Mouse (Mus musculus): ENCODE data around the gene Srsf4.

Gene Srsf4

DNA sequence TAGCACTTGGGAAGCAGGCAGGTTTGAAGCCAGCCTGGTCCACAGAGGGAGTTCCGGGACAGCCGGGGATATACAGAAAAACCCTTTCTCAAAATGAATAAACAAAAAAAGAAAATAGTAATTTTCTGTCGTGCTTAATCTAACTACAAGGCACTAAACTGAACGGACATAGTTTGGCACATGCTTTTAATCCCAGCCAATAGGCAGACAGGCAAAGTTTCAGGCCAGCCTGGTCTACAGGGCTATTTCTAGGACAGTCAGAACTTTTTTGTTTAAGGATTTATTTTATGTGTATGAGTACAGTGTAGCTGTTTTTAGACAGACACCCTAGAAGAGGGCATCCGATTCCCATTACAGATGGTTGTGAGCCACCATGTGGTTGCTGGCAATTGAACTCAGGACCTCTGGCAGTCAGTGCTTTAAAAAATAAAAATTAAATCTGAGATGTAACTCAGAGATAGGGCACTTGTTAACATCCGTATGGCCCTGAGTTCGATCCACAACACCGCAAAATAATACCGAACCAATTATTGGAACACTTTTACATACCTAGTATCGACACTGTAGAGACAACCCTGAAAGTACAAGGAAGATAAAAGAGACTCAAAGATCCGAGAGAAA is 635 bp upstream of the Srsf4 start:
- DNase-seq (ENCODE audit: low read depth, low spot score): no peak

DNA sequence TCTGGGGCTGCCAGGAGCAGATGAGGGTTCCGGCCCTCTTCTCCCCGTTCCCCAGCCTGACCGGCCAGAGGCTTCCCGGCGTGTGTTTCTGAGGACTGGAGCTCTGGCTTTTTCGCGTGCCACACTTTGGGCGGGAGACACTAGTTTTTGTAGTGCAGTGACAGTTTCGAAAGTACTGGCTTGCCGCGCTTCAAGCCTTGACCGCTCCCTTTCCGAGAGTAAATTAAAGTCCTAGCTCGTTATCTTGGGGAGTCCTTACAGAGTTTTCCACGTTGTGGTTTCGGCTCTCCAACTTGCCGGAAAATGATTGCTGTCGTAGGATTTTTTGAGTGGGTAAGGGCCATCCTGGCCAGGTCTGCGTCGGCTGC is 736 bp downstream of the Srsf4 start:
- no peak for DNase-seq (ENCODE audit: low read depth, low spot score)

DNA sequence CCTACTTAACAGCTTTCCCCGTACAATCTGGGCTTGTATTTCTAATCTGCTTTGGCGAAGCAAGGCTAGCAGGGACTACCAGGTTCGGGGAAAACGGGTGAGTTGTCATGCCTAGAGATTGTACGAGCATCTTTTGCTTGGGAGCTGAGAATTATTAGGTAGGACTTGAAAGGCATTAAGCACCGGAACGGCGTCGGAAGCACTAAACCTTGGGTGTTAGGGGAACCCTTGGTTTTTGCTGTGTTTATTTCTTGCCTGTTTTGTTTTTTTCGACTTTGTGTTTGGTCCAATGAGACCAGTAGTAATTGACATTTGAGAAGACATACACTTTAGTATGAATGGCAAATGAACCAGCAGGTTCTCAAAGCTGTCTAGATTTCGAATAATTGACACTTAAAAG is 1.1 kb downstream of the Srsf4 start:
- no peak for DNase-seq (ENCODE audit: low read depth, low spot score)

DNA sequence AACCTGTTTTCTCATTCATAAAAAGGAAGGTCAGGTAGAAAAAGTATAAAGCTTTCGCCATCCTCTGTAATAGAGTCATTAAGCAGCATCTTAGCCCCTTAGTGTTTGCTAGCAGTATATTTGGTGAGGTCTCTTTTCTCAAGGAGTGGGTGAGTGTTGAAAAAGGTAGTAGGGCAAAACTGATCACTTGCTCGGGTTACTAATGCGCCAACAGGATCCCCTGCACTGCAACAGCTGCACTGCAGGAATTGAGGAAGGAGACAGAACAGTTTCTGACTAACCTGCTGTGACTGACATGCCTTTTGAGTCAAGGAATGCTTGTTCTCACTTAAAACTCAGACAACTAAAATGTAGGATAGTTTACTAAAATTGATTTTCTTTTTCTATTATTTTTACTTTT is 1.8 kb downstream of the Srsf4 start:
- DNase-seq (ENCODE audit: low read depth, low spot score): no peak

DNA sequence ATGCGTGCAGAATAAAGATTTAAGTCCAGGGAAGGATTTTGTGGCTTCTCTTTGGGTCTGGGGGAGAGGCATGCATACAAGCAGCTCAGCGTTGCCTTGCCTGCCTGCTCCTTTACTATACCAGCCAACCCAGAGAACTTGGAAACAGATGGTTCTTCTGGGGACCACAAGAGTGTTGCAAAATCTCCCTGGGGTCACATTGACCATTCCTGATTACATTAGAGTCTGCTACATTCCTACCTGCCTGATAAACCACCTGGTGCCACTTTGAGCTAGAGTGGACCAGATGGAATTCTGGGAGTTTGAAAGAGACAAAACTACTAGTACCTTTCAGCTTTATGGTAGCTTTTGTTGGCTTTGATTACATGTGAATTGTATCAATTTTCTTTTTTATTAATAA is 3.4 kb downstream of the Srsf4 start:
- no peak for DNase-seq (ENCODE audit: low read depth, low spot score)

DNA sequence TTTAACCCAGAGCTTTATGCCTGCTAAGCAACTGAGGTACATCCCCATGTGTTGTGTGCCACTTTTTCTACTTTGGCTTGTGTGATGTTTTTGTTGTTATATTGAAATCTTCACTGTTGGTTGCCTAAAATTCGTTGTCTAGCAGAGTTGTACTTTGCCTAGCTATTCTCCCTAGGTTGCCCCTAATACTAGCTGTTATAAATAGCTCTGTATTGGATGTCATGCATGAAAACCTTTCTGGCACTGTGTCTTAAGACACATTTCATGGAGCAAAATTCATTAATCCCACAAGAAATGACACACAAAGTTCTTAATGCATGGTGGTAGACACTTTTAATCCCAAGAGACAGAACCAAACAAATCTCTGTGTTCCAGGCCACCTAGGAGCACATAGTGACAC is 6.3 kb downstream of the Srsf4 start:
- no peak for DNase-seq (ENCODE audit: low read depth, low spot score)

DNA sequence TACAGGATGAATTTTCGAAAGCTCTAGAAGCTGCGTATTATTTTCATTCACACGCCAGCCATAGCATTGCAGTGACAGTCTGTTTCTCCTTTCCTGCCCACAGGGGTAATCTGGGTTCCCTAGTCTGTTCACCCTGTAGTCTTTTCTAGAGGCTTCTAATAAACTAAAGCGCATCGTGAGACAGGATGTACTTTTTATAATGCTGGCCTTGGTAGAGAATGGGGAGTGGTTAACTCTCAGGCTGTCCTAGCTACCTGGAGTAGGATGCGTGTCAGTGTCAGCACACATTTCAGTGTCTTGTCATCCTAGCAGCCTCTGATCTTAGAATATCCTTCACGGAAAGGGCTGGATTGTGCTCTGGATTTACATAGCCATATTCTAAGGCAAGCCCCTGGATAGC is 7.9 kb downstream of the Srsf4 start:
- no peak for DNase-seq (ENCODE audit: low read depth, low spot score)

DNA sequence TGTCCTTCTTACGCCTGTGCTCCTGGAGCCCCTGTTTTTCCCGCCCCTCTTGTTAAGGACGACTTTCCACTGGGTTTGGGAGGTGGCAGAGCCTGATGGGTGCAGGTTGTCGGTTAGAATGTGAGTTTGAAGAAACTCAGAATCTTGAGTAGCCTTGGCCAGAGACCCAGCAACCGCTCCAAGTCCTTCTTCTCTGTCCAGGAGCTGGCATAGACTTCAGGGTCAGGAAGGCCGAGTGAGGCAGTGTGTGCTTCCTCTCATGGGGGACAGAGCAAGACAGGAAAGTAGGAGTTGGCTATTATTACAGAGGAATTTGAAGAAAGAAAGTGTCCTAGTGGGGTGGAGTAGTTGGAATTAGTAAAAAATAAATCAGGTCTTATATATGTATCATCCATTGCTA is 10.2 kb downstream of the Srsf4 start:
- no peak for DNase-seq (ENCODE audit: low read depth, low spot score)

DNA sequence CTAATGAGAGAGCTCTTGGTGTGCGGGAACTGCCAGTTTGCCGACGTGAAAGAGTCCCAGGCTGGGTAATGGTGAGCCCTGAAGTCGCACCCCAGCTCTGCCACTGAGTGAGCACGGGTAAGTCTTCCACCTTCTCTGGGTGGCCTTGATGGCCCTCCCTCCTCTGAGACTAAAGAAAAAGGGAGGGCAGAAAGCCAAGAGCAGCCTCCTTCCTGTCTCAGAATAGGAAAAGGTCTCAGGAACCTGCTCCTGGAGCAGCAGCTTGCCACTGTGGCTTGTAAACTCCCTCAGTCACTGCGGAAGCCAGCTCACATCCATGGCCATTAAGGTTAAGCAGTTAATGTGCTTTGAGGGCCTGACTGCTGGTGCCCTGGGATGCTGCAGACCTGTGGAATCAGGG is 12.0 kb downstream of the Srsf4 start:
- no peak for DNase-seq (ENCODE audit: low read depth, low spot score)

DNA sequence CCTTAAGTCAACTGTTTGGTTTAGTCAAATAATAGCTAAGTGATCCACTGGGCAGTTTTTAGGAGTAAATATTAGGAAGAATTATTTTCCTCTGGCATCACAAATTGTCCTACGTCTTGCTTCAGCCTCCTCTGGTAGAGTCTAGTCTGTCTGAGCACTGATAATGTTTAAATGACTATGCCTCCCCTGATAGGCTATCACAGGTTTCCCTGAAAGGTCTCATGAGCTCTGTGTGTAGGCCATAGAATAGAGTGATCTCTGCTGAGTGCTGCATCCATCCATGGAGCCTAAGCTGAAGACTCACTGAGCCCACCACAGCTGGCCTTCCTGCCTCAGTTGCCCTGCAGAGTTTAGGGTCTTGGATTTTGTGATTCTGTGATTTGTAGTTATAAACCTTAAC is 15.1 kb downstream of the Srsf4 start:
- DNase-seq (ENCODE audit: low read depth, low spot score): no peak

DNA sequence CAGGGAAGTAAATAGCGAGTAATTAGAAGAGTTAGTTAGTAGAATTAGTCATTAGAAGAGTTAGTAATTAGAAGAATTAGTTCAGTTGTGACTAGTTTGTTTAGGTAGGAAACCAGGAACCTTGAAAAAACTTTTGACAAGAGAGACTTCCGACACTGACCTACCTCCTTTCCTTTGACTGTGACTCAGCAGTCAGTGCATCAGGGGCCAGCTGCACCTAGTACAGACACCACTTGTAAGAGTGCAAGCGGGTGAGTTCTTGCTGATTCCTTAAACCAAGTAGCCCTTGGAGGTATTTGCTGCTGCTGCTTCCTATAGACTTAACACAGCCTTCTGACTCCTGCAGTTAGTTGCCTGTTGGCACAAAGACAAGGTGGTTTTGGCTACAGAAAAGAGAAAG is 17.3 kb downstream of the Srsf4 start:
- no peak for DNase-seq (ENCODE audit: low read depth, low spot score)

DNA sequence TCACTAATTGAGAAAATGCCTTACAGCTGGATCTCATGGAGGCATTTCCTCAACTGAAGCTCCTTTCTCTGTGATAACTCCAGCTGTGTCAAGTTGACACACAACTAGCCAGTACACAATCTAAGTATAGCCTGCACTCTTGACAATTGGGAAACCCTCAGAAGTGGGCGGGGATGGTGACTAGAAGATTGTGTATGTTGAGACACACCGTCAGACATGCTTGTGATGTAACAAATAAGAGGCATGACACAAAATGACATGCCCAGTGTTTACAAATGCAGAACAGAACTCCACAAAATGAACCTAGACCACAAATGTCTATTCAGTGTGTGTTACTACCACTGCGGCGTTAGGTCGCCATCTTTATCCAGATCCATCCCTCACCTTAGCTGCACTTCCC is 23.7 kb downstream of the Srsf4 start:
- DNase-seq (ENCODE audit: low read depth, low spot score): no peak

DNA sequence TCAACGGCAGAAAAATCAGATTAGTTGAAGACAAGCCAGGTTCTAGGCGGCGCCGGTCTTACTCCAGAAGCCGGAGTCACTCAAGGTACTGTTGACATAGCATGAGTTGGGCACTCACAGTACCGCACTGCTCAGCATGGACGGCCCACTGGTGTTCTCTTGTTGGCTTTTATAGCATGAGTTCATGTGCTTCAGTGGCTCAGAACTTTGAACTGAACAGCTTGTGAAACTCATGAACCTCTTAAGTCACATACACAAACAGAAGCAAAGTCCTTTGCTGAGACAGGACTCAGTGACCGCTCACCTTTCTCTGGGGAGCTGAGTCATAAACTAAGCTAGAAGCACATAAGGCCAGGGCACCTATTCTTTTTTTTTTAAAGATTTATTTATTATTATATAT is 24.4 kb downstream of the Srsf4 start:
- DNase-seq (ENCODE audit: low read depth, low spot score): no peak

DNA sequence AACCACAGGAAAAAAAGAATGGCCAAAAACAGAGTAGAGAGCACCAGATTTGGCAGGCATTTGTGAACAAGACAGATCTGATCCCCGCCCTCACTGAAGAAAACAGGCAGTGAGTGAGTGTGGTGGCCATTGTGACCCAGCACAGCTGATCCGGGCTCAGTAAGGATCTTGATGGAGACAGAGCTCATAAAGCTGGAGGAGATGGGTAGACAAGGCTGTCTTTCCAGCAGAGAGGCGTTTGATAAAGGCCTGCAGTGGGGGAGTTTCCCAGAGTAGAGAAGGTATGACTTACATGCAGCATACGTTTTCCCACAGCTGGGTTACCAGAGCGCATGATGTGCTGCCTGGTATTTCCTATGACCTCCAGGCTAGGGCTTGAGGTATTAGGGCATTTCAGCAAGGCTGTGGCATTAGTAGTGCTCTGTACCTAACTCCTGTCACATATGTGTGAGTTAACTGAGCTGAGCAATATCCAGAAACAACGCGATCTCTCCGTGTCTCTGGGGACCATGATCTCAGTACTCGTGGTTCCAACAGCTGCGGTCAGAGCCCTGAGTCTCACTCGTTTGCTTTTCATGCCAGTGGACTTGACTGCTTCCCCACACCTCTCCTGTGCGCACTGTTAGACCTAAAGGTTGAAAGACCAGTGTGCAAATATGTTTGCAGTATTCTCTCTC is 25.2 kb downstream of the Srsf4 start:
- no peak for DNase-seq (ENCODE audit: low read depth, low spot score)

DNA sequence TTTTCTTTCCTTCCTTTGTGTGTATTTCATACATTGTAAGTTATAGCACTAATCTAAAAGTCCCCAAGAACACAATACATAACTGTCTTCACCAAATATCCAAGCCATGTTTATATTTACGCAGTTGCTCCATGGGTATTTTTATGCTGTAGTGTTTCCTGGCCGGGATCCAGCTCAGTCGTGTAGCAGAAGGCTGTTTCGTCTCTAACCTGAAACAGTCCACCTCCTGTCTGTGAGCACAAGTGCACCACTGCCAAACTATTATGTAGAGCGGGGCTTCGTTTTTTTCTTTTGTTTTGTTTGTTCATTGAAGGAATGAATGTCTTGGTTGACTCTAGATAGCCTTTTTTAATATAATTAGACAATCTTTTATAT is 25.8 kb downstream of the Srsf4 start:
- DNase-seq (ENCODE audit: low read depth, low spot score): no peak

DNA sequence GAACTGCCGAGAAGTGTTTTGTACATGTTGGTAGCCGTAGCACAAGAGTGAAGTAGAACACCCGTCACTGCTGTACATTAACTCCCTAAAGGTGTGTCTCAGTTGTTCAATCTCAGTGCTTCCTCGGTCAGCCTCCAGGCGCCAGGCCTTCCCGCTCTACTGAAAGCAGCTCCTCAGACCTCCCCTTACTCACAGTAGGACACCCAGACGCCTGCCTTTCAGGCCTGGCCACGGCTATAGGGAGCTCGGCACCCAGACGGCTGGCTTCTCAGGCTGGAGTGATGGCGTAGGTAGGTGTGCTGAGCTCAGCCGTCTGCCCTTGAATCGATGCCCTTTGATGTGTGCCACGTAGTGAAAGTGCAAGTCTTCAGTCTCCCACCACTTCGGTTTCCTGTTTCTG is 27.7 kb downstream of the Srsf4 start:
- DNase-seq (ENCODE audit: low read depth, low spot score): no peak

DNA sequence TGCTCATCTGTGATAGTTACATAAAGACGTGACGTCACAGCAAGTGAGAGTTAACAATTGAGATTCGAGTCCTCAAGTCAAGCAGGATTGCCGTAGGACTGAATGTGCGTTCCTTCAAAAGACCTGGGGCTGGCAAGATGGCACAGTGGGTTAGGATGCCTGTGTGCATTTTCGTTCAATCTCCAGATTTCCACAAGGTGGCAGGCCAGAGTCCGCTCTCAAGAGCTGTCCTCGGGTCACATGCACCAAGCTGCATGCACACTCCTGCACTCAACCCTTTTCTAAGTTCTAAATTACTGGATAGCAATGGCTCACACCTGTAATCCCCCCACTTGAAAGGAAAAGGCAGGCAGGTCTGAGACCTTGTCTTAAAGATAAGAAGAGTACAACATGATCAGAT is 31.1 kb downstream of the Srsf4 start:
- no peak for DNase-seq (ENCODE audit: low read depth, low spot score)

DNA sequence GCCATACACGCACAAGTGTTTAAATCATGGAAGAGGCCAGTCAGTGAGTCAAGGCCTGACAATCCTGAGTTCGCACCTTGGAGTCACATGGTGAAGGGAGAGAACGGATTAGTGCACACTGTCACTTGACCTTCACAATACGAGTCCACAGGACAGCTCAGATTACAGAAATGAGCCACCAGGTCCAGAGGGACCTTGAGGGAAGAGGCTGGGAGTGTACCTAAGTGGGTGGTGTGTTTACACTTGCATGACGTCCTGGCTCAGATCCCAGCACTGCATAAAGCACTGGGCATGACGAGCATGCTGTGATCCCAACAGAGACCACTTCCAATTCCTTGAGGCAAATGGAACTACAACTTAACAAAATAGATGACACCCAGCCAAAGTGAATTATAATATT is 33.0 kb downstream of the Srsf4 start:
- no peak for DNase-seq (ENCODE audit: low read depth, low spot score)

DNA sequence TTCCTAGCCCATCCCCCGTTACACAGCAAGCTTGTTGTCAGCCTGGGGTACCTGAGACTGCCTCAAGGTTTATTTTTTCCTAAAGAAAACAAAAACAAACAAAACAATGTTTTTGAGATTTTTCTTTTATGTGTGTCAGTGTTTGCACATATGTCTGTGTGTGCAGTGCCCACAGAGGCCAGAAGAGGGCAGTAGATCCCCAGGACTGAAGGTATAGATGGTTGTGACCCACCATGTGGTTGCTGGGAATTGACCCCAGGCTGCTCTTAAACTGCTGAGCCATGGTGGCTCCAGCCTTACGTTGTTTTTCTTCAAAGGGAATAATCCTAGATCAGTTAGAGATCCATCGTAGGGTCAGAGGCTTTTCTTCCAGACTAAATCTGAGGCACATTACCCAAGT is 34.5 kb downstream of the Srsf4 start:
- no peak for DNase-seq (ENCODE audit: low read depth, low spot score)

DNA sequence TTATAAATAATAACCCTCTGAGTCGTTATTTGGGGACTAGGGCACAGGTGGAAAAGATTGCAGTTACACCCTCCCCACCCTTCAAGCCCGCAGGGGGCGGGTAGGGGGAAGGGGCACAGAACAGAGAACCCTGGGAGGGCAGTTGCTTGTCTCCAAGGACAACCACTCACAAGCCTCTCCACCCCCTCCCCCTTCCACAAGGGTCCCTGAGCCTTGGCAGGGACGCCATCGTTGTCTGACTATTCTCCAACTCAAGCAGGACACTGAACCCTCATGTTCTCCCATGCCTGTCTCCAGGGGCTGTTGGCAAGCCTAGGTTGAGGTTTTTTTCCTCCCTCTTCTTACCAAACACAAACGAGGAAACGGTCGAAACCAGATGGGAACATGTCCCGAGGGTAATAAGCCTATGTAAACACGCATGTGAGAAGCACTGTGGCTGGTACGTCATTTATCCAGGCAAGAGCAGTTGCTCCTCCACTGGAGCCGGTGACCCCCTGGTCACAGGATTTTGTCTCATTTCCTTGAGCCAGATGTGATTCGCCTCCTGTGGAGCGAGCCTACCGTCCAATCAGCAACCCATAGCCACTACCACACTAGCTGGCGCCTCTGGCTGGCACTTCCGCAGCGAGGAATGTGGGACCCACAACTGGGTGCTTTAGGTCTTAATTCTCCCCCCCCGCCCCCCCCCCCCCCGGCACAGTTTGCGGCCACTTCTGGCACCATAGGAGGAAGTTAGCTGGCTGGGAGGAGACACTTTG is 37.0 kb downstream of the Srsf4 start:
- no peak for DNase-seq (ENCODE audit: low read depth, low spot score)

DNA sequence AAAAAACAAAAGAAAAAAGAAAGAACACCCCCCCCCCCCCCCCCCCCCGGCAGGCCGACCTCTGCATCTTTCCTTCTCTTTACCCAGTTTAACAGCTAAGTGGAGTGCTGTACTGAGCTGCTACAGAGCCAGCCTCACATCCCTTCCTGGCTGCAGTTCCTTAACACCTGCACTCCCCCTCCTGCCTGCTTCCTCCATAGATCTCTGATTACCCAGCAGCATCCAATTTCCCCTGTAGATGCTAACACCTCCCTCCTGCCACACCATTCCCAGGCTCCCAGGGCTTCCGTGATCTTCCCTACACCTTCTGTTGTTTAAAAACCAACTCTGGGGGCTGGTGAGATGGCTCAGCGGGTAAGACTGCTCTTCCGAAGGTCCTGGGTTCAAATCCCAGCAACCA is 38.1 kb downstream of the Srsf4 start:
- no peak for DNase-seq (ENCODE audit: low read depth, low spot score)

DNA sequence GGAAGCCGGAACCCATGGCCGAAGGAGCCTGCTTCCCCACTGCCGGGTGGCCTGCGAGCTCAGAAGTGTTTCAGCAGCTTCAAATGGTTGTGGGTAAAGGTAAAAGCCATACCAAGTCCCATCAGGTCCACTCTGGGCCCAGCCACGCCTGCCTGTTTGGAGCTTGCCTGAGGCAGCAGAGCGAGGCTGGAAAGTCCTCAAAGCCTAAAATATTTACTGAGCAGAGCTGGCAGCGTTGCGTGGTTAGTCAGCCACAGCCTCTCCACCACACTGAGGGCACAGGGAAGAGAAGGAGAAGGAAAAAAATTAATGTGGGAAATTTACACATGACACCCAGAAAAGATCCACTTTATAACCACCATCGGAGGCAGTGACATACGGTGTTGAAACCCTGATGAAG is 40.1 kb downstream of the Srsf4 start:
- no peak for DNase-seq (ENCODE audit: low read depth, low spot score)

DNA sequence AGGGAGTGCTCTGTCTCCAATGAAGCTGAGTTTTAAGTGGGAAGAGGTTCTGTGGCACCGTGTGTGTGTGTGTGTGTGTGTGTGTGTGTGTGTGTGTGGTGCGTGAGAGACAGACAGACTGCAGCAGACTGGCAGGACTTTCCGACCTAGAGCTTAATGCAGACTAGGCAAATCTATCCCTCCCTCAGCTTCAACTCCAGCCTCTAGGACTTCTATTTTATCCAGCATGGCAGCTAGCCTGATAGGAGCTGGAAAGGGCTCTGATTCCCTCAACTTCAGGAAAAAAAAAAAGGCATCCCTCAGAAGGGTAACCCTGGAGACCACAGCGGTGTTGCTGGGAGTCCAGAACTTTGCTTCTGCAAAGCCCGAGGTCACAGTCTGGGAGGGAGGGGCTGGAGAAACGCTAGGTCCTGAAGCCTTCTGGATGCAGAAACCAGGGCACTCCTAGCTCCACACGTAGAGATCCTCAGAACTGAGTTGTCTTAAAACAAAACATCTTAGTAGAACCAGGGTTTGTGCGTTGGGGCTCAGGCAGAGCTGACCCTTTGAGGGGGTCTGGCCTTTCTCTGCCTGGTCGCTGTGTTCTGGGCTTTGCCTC is 40.7 kb downstream of the Srsf4 start:
- DNase-seq (ENCODE audit: low read depth, low spot score): no peak

Data from retina, adult 2 months (tissue).